Mouse (Mus musculus): ENCODE measurements at regions not wholly inside any gene's neighbourhood (a gene's known extent, or its start where the extent isn't known, plus 50 kb on each side); places are given as distances from the start of the nearest gene placed in this dataset.
"Not testable (repeated sequence)": the region's sequence is repeated elsewhere in the genome, so short reads cannot be mapped to it uniquely, and the experiment has no call there.

- ChIA-PET CTCF (no interaction called here), POLR2A (no interaction called here)
Observed at GRCm38 (mm10) chr3:21569721-21570120, 506.7 kb upstream of the Tbl1xr1 start.

- POLR2A ChIA-PET = no interaction called here
- CTCF ChIA-PET = no interaction called here
Observed at GRCm38 (mm10) chr3:21578635-21579034, 497.8 kb upstream of the Tbl1xr1 start.

GRCm38 (mm10) chr3:21582122-21582521, 494.3 kb upstream of the Tbl1xr1 start:
- CTCF ChIA-PET = no interaction called here
- POLR2A ChIA-PET = no interaction called here

GRCm38 (mm10) chr3:21585767-21586166, 490.7 kb upstream of the Tbl1xr1 start:
- CTCF ChIA-PET = interaction anchor here in 1 of 4 experiments (0.7 kb wide), 1 partner anchor 24 kb away, joined by 5 read pairs; no protein-coding TSS in a partner anchor
- POLR2A ChIA-PET = no interaction called here

- POLR2A ChIA-PET = no interaction called here
- CTCF ChIA-PET = no interaction called here
Observed at GRCm38 (mm10) chr3:21606846-21607245, 469.6 kb upstream of the Tbl1xr1 start.

- CTCF ChIA-PET = interaction anchor here in 1 of 4 experiments (0.6 kb wide), 1 partner anchor 25 kb away, joined by 5 read pairs; no protein-coding TSS in a partner anchor
- POLR2A ChIA-PET = interaction anchor here in 2 of 4 experiments (0.5 to 0.6 kb wide), 2 partner anchors 57 to 242 kb away, joined by 3 read pairs; no protein-coding TSS in a partner anchor
Observed at GRCm38 (mm10) chr3:21610231-21610630, 466.2 kb upstream of the Tbl1xr1 start.

- CTCF ChIA-PET = no interaction called here
- POLR2A ChIA-PET = no interaction called here
Observed at GRCm38 (mm10) chr3:21621745-21622144, 454.7 kb upstream of the Tbl1xr1 start.

- ChIA-PET POLR2A (no interaction called here), CTCF (no interaction called here)
Observed at GRCm38 (mm10) chr3:21625039-21625438, 451.4 kb upstream of the Tbl1xr1 start.

- ChIA-PET POLR2A (no interaction called here), CTCF (no interaction called here)
Observed at GRCm38 (mm10) chr3:21626029-21626428, 450.4 kb upstream of the Tbl1xr1 start.

- CTCF ChIA-PET, POLR2A ChIA-PET: not testable (repeated sequence)
Observed at GRCm38 (mm10) chr3:21627048-21627447, 449.4 kb upstream of the Tbl1xr1 start.

GRCm38 (mm10) chr3:21633600-21634221, 442.7 kb upstream of the Tbl1xr1 start:
- CTCF ChIA-PET = no interaction called here
- POLR2A ChIA-PET = interaction anchor here in 2 of 4 experiments (0.6 to 0.7 kb wide), 2 partner anchors 141 to 842 kb away, joined by 4 to 5 read pairs; no protein-coding TSS in a partner anchor

GRCm38 (mm10) chr3:21634675-21635204, 441.7 kb upstream of the Tbl1xr1 start:
- CTCF ChIA-PET = no interaction called here
- POLR2A ChIA-PET = interaction anchor here in 1 of 4 experiments (0.7 kb wide), 1 partner anchor 142 kb away, joined by 4 read pairs; no protein-coding TSS in a partner anchor

GRCm38 (mm10) chr3:21638886-21639285, 437.6 kb upstream of the Tbl1xr1 start:
- POLR2A ChIA-PET = no interaction called here
- CTCF ChIA-PET = no interaction called here

- ChIA-PET POLR2A (no interaction called here), CTCF (no interaction called here)
Observed at GRCm38 (mm10) chr3:21639576-21639975, 436.9 kb upstream of the Tbl1xr1 start.

GRCm38 (mm10) chr3:21644086-21644485, 432.4 kb upstream of the Tbl1xr1 start:
- ChIA-PET POLR2A (no interaction called here), CTCF (interaction anchor here in 1 of 4 experiments (0.5 kb wide), 1 partner anchor 166 kb away, joined by 4 read pairs; no protein-coding TSS in a partner anchor)

- ChIA-PET POLR2A (no interaction called here), CTCF (no interaction called here)
Observed at GRCm38 (mm10) chr3:21645268-21645667, 431.2 kb upstream of the Tbl1xr1 start.

- POLR2A ChIA-PET = no interaction called here
- CTCF ChIA-PET = no interaction called here
Observed at GRCm38 (mm10) chr3:21649885-21650469, 426.5 kb upstream of the Tbl1xr1 start.

- CTCF ChIA-PET = no interaction called here
- POLR2A ChIA-PET = interaction anchor here in 2 of 4 experiments (0.8 to 1.4 kb wide), 2 partner anchors 22 to 26 kb away, joined by 3 to 5 read pairs; no protein-coding TSS in a partner anchor
Observed at GRCm38 (mm10) chr3:21655301-21655700, 421.2 kb upstream of the Tbl1xr1 start.

GRCm38 (mm10) chr3:21667349-21668143, 408.9 kb upstream of the Tbl1xr1 start:
- CTCF ChIA-PET = no interaction called here
- POLR2A ChIA-PET = interaction anchor here in 1 of 4 experiments (0.6 to 0.7 kb wide), 3 partner anchors 57 to 543 kb away, joined by 3 to 4 read pairs (median 3); no protein-coding TSS in a partner anchor

GRCm38 (mm10) chr3:21671885-21672284, 404.6 kb upstream of the Tbl1xr1 start:
- POLR2A ChIA-PET = interaction anchor here in 2 of 4 experiments (0.6 to 1.0 kb wide), 4 partner anchors 76 to 1013 kb away, joined by 3 to 4 read pairs (median 3); no protein-coding TSS in a partner anchor

More at GRCm38 (mm10) chr3:21671885-21672284, 404.6 kb upstream of the Tbl1xr1 start:
- CTCF ChIA-PET = no interaction called here
